Mouse (Mus musculus) midbrain, embryonic 11.5 days (tissue): Measurements from ENCODE around the gene Uqcc3. TPM values are rescaled to one million over a fixed set of nuclear protein-coding genes. Genes with fewer than 3 reads are reported as not detected.
"Not testable (repeated sequence)": the region's sequence is repeated elsewhere in the genome, so short reads cannot be mapped to it uniquely, and the experiment has no call there.

Experiments used
- ATAC-seq: fragments of 200-750 bp; cut with Nextera tagmentation; 2 replicates; pipeline ENCODE4 v1.8.0; 2017; ENCODE audit warnings: moderate TSS enrichment, moderate library complexity; ENCODE audit not compliant: low FRiP score
- DNase-seq: peaks from one replicate; pipeline ENCODE4 v3.0.0; 2015; ENCODE audit warnings: low spot score; ENCODE audit errors: missing footprints
- H3K27ac ChIP-seq: fragments of 300-500 bp; sonication (generic); 2 replicates; pipeline ENCODE4 v1.5.1; 2014; ENCODE audit warnings: low read depth, low read length
- H3K27me3 ChIP-seq: fragments of 300-500 bp; sonication (generic); 2 replicates; pipeline ENCODE4 v1.6.1; 2014; ENCODE audit warnings: mild to moderate bottlenecking, low read length, moderate library complexity, mixed read lengths; ENCODE audit not compliant: control insufficient read depth, insufficient read depth
- H3K36me3 ChIP-seq: fragments of 300-500 bp; sonication (generic); 2 replicates; pipeline ENCODE4 v1.6.1; 2014; ENCODE audit warnings: mild to moderate bottlenecking, low read length, moderate library complexity, mixed read lengths; ENCODE audit not compliant: control insufficient read depth, insufficient read depth
- H3K4me1 ChIP-seq: fragments of 300-500 bp; sonication (generic); 2 replicates; pipeline ENCODE4 v1.6.1; 2014; ENCODE audit warnings: low read length; ENCODE audit not compliant: control insufficient read depth, insufficient read depth
- H3K4me2 ChIP-seq: fragments of 300-500 bp; sonication (generic); 2 replicates; pipeline ENCODE4 v1.6.1; 2014; ENCODE audit warnings: mild to moderate bottlenecking, moderate library complexity
- H3K4me3 ChIP-seq: fragments of 300-500 bp; sonication (generic); 2 replicates; pipeline ENCODE4 v1.5.1; 2014; ENCODE audit warnings: low read depth, low read length
- H3K9ac ChIP-seq: fragments of 300-500 bp; sonication (generic); 2 replicates; pipeline ENCODE4 v1.6.1; 2014; ENCODE audit warnings: low read length
- H3K9me3 ChIP-seq: fragments of 300-500 bp; sonication (generic); 2 replicates; pipeline ENCODE4 v1.6.1; 2016; ENCODE audit warnings: low read length; ENCODE audit not compliant: control insufficient read depth
- WGBS: fragments of 180-500 bp; shearing (Covaris S2); extraction: QIAGEN DNeasy Blood & Tissue Kit; methylation state at CpG from one replicate; pipeline ENCODE4 v1.1.7; 2014; 5-methylcytosine and 5-hydroxymethylcytosine counted together
- polyA plus RNA-seq: library from polyadenylated mRNA; unstranded; fragments of >200 nt; fragmentation: Nextera tagmentation; extraction: Ambion mirVana; gene quantifications from 2 replicates; pipeline ENCODE4 v1.2.1, GENCODE M21; 2014

Gene Uqcc3
- polyA plus RNA-seq, 1 experiment from 2014 or later: 59.1 TPM

DNA sequence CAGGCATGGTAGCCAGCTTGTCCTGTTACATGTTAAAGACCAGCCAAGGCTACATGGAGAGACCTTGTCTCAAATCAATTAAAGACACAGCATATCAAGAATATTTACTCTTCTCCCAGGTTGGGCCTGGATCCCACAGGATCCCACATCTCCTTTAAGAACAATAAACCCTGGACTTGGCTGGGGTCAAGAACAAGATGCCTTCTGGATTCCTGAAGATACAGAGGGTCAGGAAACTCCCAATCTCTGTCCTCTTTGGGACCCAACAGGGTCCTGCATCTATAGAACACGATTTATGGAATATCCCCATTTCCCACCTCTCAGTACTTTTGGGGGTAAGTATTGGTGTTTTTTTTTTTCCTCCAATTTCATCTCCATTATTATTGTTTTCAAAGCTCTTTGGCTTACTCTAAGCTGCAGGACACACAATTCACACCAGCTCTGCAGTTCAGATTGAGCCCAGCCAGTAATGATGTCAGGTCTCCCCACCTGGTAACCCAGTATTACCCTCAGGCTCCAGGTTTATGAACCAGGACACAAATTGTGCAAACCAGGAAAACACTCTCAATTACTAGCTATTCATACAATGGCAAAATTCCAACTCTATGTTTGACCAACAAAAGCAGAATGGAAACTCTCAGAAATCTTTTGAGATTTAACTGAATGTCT, 6.3 kb upstream of the Uqcc3 start:
- Histone ChIP-seq H3K9ac (no peak overlapping the region; the same call in 1 of the 2 replicates), H3K4me1 (peaks cover 10% of the 10 kb centered on the region), H3K36me3 (peaks cover 2% of the 10 kb centered on the region; the same call in 1 of the 2 replicates), H3K4me2 (peak overlapping the region; percentile 88), H3K27me3 (no peaks in the 10 kb centered on the region), H3K27ac (peak overlapping the region; percentile 25; the same call in 1 of the 2 replicates), H3K9me3 (no peaks in the 10 kb centered on the region), H3K4me3 (no peak overlapping the region; the same call in 1 of the 2 replicates)
- ATAC-seq: no peak
- no peak for DNase-seq
- WGBS: 43% methylated on average over 1 of the region's 1 CpGs

DNA sequence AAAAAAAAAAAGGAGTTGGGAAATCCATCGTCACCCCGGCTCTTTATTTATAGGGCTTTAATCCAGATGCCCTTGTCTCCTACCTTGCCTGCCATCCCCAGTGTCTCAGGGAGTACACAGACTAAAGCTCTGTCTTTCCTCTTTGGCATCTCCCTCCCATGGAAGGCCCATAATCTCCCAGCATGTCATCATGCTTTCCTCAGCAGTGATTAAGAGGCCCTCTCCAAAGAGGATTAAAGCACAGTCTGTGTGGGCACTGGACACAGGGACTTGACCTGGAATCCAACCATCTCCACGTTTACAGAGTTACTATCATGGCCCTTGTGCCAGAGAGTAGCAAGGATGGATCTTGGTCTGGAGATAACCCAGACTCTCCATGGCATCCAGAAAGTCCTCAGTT, 2.9 kb upstream of the Uqcc3 start, which contains the start of the genes Lbhd1 and Gm49403:
Gene Lbhd1 (plus strand): TSS at position 117 of the 400 bp plus-strand sequence.
Gene Gm49403 (plus strand): TSS at position 315 of the 400 bp plus-strand sequence.
- Histone ChIP-seq H3K36me3 (no peaks in the 10 kb centered on the region), H3K9me3 (no peaks in the 10 kb centered on the region), H3K4me3 (no peak within 1 kb of the TSS), H3K4me1 (peaks cover 14% of the 10 kb centered on the region), H3K4me2 (no peak within 1 kb of the TSS), H3K9ac (no peak within 1 kb of the TSS), H3K27me3 (no peaks in the 10 kb centered on the region), H3K27ac (no peak within 1 kb of the TSS)
- ATAC-seq (no peak), DNase-seq (no peak)
- 64% methylated on average over 3 of the region's 3 CpGs for WGBS

DNA sequence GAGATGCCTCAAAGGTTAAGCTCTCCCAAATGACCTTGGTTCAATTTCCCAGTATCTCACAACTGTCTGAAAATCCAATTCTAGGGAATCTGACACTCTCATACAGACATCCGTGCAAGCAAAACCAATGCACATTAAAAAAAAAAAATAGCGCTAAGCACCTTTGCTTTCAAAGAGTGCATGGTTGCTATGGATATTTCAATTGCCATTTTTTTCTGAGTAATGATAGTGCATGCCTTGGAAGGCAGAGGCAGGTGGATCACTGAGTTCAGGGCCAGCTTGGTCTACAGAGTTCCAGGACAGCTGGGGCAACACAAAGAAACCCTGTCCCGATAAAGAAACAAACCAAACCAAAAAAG, 290 bp upstream of the Uqcc3 start:
- Histone ChIP-seq H3K9me3 (no peaks in the 10 kb centered on the region), H3K36me3 (no peaks in the 10 kb centered on the region), H3K27ac (peak overlapping the region; percentile 56; the same call in 1 of the 2 replicates), H3K4me3 (peak overlapping the region; percentile 73), H3K27me3 (no peaks in the 10 kb centered on the region), H3K9ac (peak overlapping the region; percentile 87), H3K4me2 (peak overlapping the region; percentile 87), H3K4me1 (peaks cover 7% of the 10 kb centered on the region; the same call in 1 of the 2 replicates)
- no peak for DNase-seq
- peak; percentile 42 for ATAC-seq
- 13% methylated on average over 3 of the region's 3 CpGs for WGBS

DNA sequence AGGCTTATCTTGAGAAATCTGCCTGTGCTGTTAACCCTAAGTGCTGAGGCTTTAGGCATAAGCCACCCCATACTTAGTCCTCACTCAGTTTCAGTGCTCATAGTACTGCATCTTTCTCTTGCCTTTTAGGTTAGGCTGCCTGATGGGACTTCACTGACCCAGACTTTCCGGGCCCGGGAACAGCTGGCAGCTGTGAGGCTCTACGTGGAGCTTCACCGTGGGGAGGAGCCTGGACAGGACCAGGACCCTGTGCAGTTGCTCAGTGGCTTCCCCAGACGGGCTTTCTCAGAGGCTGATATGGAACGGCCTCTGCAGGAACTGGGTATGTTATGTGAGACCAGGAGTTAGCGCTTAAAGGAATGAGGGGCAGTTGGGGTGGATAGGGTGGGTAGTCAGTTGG, 5.7 kb downstream of the Uqcc3 start:
- peaks cover 5% of the 10 kb centered on the region; the same call in 1 of the 2 replicates for H3K36me3 ChIP-seq

DNA sequence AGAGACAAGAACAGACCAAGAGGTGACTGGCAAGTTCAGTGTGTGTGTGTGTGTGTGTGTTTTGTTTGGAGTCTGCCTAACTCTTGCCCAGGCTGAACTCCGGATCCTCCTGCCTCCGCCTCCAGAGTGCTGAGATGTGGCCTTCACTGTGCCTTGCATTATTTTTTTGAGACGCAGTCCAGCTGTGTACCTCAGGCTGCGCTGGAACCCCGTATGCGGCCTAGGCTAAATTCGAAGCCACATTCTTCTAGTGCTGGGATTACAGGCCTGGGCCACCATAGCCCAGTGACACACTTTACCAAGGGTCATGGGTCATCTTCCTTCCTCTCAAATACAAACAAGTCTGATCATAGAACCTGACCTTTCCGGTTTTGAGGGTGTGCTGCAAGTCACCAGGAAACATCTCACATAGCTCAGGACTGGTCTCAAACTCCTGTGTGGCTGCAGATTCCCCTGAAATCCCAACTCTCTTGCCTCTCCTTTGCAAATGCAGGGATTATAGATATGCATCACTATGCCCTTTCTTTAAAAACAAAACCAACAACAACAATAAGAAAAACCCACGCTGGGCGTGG, 8.4 kb downstream of the Uqcc3 start:
- Histone ChIP-seq H3K36me3 (peaks cover 5% of the 10 kb centered on the region; the same call in 1 of the 2 replicates), H3K4me2 (peak overlapping the region; percentile 96), H3K4me1 (peaks cover 6% of the 10 kb centered on the region), H3K27ac (no peak overlapping the region), H3K9me3 (no peaks in the 10 kb centered on the region), H3K27me3 (no peaks in the 10 kb centered on the region), H3K4me3 (peak overlapping the region; percentile 98), H3K9ac (peak overlapping the region; percentile 93)
- 81% methylated on average over 10 of the region's 10 CpGs for WGBS
- DNase-seq: no peak
- no peak for ATAC-seq

More for the DNA sequence above, 5.7 kb downstream of the Uqcc3 start:
- H3K4me1 ChIP-seq: peaks cover 12% of the 10 kb centered on the region
- H3K4me2 ChIP-seq: no peak overlapping the region
- no peak overlapping the region for H3K9ac ChIP-seq
- whole genome bisulfite sequencing: 95% methylated on average over 7 of the region's 7 CpGs
- DNase-seq (no peak), ATAC-seq (no peak)
- no peaks in the 10 kb centered on the region for H3K27me3 ChIP-seq
- no peak overlapping the region for H3K4me3 ChIP-seq
- no peak overlapping the region for H3K27ac ChIP-seq
- H3K9me3 ChIP-seq: no peaks in the 10 kb centered on the region

DNA sequence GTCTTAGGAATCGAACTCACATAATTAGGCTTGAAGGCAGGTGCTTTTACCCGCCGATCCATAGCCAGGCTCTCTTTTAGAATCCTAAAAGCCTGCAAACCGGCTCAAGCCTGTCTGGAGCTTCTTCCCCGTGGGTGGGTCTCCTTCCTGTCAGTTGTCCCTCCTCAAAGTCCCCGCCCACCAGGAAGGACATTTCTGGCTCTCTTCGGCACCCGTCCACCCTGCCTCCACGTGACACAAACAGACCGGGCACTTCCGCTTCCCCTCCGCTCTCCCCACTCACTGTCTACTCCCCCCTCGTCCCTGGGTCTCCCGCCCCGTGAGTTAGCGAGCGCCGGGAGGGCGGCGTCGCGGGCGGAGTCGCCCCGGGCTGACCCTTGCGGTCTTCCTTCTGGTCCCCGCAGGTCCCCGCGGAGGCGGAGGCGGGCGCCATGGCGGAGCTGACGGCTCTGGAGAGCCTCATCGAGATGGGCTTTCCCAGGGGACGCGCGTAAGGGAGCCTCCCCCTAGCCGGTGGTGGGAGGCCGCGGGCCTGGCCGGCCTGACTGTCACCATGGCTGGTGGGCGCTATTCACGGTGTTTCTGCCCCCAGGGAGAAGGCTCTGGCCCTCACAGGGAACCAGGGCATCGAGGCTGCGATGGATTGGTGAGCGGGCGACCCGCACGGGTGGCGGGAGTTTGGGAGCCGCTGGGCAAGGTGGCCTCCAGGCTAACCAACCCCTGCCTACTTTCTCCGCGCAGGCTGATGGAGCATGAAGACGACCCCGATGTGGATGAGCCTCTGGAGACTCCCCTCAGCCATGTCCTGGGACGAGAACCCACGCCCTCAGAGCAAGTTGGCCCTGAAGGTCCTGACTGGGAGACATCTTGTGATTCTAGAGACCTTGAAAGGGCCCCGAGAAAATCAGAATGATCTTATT, 9.2 kb downstream of the Uqcc3 start, which contains the start of gene Ubxn1:
Gene Ubxn1 (plus strand): TSS at position 230 of the 920 bp plus-strand sequence.
- Histone ChIP-seq H3K9me3 (no peaks in the 10 kb centered on the region), H3K4me3 (peak within 1 kb of the TSS; percentile 98)
- under 1% methylated on average over 59 of the region's 59 CpGs for WGBS

DNA sequence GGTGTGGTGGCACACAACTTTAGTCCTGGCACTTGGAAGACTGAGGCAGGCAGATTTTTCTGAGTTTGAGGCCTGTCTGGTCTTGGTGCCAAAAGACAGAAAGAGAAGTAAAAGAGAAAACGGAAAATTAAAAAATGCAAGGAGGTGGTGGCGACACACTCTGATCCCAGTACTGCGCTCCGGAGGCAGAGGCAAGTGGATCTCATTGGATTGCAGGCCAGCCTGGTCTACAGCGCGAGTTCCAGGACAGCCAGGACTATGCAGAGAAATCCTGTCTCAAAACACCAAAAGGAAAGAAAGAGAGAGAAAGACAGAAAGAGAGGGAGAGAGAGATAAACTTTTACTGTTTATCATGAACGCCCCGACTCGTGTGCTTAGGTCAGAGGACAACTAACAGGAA, 9.9 kb downstream of the Uqcc3 start:
- no peaks in the 10 kb centered on the region for H3K9me3 ChIP-seq
- WGBS: 67% methylated on average over 9 of the region's 9 CpGs
- peak overlapping the region; percentile 96 for H3K4me2 ChIP-seq
- H3K27me3 ChIP-seq: no peaks in the 10 kb centered on the region
- H3K4me3 ChIP-seq: peak overlapping the region; percentile 98
- peaks cover 5% of the 10 kb centered on the region; the same call in 1 of the 2 replicates for H3K36me3 ChIP-seq
- peak; percentile 36 for ATAC-seq
- H3K4me1 ChIP-seq: peaks cover 6% of the 10 kb centered on the region
- H3K9ac ChIP-seq: peak overlapping the region; percentile 93
- H3K27ac ChIP-seq: peak overlapping the region; percentile 15; the same call in 1 of the 2 replicates
- DNase-seq: no peak

More for the DNA sequence above, 9.2 kb downstream of the Uqcc3 start, which contains the start of gene Ubxn1:
- peak; percentile 98 for DNase-seq
- peaks cover 5% of the 10 kb centered on the region; the same call in 1 of the 2 replicates for H3K36me3 ChIP-seq
- peak within 1 kb of the TSS; percentile 96 for H3K4me2 ChIP-seq
- H3K4me1 ChIP-seq: peaks cover 6% of the 10 kb centered on the region
- peak; percentile 99 for ATAC-seq
- peak within 1 kb of the TSS; percentile 65 for H3K27ac ChIP-seq
- H3K9ac ChIP-seq: peak within 1 kb of the TSS; percentile 93
- no peaks in the 10 kb centered on the region for H3K27me3 ChIP-seq

DNA sequence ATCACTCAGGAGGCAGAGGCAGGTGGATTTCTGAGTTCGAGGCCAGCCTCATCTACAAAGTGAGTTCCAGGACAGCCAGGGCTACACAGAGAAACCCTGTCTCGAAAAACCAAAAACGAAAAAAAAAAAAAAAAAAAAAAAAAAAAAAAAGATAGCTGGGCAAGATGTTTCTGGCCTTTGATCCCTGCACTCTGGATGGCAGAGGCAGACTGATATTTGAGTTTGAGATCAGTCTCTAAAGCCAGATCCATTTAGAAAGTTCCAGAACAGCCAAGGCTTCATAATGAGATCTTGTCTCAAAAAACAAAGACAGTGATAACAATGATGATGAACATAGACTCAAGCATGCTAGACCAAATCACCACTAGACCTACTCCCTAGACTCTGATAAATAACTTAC, 10.3 kb downstream of the Uqcc3 start:
- ATAC-seq, DNase-seq, H3K9ac ChIP-seq, H3K27me3 ChIP-seq, H3K4me1 ChIP-seq, H3K36me3 ChIP-seq, H3K9me3 ChIP-seq, H3K27ac ChIP-seq, H3K4me2 ChIP-seq: not testable (repeated sequence)
- peak overlapping the region; percentile 98; the same call in 1 of the 2 replicates for H3K4me3 ChIP-seq
- WGBS: 77% methylated on average over 3 of the region's 3 CpGs
